Mouse (Mus musculus) midbrain, embryonic 11.5 days (tissue): ENCODE data around the gene Pradc1. TPM values are rescaled to one million over a fixed set of nuclear protein-coding genes. Genes with fewer than 3 reads are reported as not detected.

ENCODE experiments used
- ATAC-seq: fragments of 200-750 bp; cut with Nextera tagmentation; 2 replicates; pipeline ENCODE4 v1.8.0; 2017; ENCODE audit warnings: moderate TSS enrichment, moderate library complexity; ENCODE audit not compliant: low FRiP score
- DNase-seq: peaks from one replicate; pipeline ENCODE4 v3.0.0; 2015; ENCODE audit warnings: low spot score; ENCODE audit errors: missing footprints
- H3K27ac ChIP-seq: fragments of 300-500 bp; sonication (generic); 2 replicates; pipeline ENCODE4 v1.5.1; 2014; ENCODE audit warnings: low read depth, low read length
- H3K27me3 ChIP-seq: fragments of 300-500 bp; sonication (generic); 2 replicates; pipeline ENCODE4 v1.6.1; 2014; ENCODE audit warnings: mild to moderate bottlenecking, low read length, moderate library complexity, mixed read lengths; ENCODE audit not compliant: control insufficient read depth, insufficient read depth
- H3K36me3 ChIP-seq: fragments of 300-500 bp; sonication (generic); 2 replicates; pipeline ENCODE4 v1.6.1; 2014; ENCODE audit warnings: mild to moderate bottlenecking, low read length, moderate library complexity, mixed read lengths; ENCODE audit not compliant: control insufficient read depth, insufficient read depth
- H3K4me1 ChIP-seq: fragments of 300-500 bp; sonication (generic); 2 replicates; pipeline ENCODE4 v1.6.1; 2014; ENCODE audit warnings: low read length; ENCODE audit not compliant: control insufficient read depth, insufficient read depth
- H3K4me2 ChIP-seq: fragments of 300-500 bp; sonication (generic); 2 replicates; pipeline ENCODE4 v1.6.1; 2014; ENCODE audit warnings: mild to moderate bottlenecking, moderate library complexity
- H3K4me3 ChIP-seq: fragments of 300-500 bp; sonication (generic); 2 replicates; pipeline ENCODE4 v1.5.1; 2014; ENCODE audit warnings: low read depth, low read length
- H3K9ac ChIP-seq: fragments of 300-500 bp; sonication (generic); 2 replicates; pipeline ENCODE4 v1.6.1; 2014; ENCODE audit warnings: low read length
- H3K9me3 ChIP-seq: fragments of 300-500 bp; sonication (generic); 2 replicates; pipeline ENCODE4 v1.6.1; 2016; ENCODE audit warnings: low read length; ENCODE audit not compliant: control insufficient read depth
- WGBS: fragments of 180-500 bp; shearing (Covaris S2); extraction: QIAGEN DNeasy Blood & Tissue Kit; methylation state at CpG from one replicate; pipeline ENCODE4 v1.1.7; 2014; 5-methylcytosine and 5-hydroxymethylcytosine counted together
- polyA plus RNA-seq: library from polyadenylated mRNA; unstranded; fragments of >200 nt; fragmentation: Nextera tagmentation; extraction: Ambion mirVana; gene quantifications from 2 replicates; pipeline ENCODE4 v1.2.1, GENCODE M21; 2014

The Pradc1 gene
- polyA plus RNA-seq, 1 experiment from 2014 or later = 29.4 TPM

DNA sequence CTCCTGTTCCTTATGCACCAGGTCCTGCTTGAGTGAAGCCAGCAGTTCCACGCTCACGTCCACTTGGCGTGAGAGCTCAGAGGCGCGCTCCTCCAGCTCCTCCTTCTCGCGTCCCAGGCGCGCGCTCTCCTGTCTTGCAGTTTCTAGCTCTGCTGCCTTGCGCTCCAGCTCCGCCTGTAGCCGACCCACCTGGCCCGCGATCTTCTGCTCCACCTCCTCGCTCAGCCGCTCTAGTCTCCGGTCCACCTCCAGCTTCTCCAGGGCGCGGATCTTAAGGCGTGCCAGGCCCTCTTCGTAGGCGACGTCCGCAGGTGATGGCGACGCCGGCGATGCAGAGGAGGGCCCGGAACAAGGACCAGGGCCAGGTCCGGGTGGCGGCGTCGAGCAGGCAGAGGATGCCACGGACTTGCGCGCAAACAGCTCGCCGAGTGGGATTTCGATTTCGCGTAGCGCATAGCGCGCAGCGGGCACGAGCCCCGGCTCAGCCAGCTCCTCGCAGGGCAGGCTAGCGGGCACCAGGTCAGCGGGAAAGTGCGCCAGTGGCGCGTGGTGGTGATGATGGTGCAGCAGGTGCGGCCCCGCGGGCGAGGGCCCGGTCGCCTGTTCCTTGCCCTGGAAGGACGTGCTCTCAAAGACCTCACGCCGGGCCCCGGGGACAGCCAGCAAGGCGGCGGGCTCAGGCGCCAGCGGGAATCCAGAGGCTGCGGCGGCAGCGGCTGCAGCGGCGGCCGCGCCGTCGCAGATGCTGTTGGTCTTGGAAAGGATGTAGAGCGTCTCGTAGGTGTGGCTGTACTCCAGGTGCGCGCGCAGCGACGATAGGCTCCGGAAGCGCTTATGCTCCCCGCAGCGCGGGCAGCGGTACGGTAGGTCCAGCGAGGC is 32.3 kb upstream of the Pradc1 start:
- H3K9ac ChIP-seq = no peak overlapping the region; the same call in 1 of the 2 replicates
- no peak overlapping the region for H3K27ac ChIP-seq
- 3% methylated on average over 91 of the region's 92 CpGs for WGBS
- peaks cover 36% of the 10 kb centered on the region for H3K27me3 ChIP-seq
- H3K4me2 ChIP-seq = peak overlapping the region; percentile 43
- ATAC-seq (0 out of 2 replicates have a peak, but pooled peaks have one; percentile 24), DNase-seq (no peak)
- H3K9me3 ChIP-seq = no peaks in the 10 kb centered on the region
- H3K4me3 ChIP-seq = peak overlapping the region; percentile 26
- no peaks in the 10 kb centered on the region for H3K36me3 ChIP-seq
- peaks cover 12% of the 10 kb centered on the region; the same call in 1 of the 2 replicates for H3K4me1 ChIP-seq

- Histone ChIP-seq H3K4me2 (no peak overlapping the region), H3K27me3 (peaks cover 28% of the 10 kb centered on the region)
Measured at GRCm38 (mm10) chr6:85480685-85481084, 28.9 kb upstream of the Pradc1 start.

GRCm38 (mm10) chr6:85479979-85480378 is 28.2 kb upstream of the Pradc1 start:
- Histone ChIP-seq H3K4me1 (peaks cover 7% of the 10 kb centered on the region; the same call in 1 of the 2 replicates), H3K9me3 (no peaks in the 10 kb centered on the region), H3K36me3 (no peaks in the 10 kb centered on the region), H3K4me2 (no peak overlapping the region), H3K4me3 (no peak overlapping the region), H3K27ac (no peak overlapping the region), H3K27me3 (peaks cover 21% of the 10 kb centered on the region), H3K9ac (no peak overlapping the region)
- 88% methylated on average over 5 of the region's 5 CpGs for WGBS
- ATAC-seq (no peak), DNase-seq (no peak)

More at GRCm38 (mm10) chr6:85480685-85481084, 28.9 kb upstream of the Pradc1 start:
- H3K4me1 ChIP-seq = peaks cover 7% of the 10 kb centered on the region; the same call in 1 of the 2 replicates
- H3K27ac ChIP-seq = no peak overlapping the region
- H3K9me3 ChIP-seq = no peaks in the 10 kb centered on the region
- H3K36me3 ChIP-seq = no peaks in the 10 kb centered on the region
- DNase-seq = no peak
- WGBS = 76% methylated on average over 16 of the region's 16 CpGs
- no peak for ATAC-seq
- no peak overlapping the region for H3K4me3 ChIP-seq
- H3K9ac ChIP-seq = no peak overlapping the region

GRCm38 (mm10) chr6:85478416-85478815 is 26.6 kb upstream of the Pradc1 start:
- H3K27ac ChIP-seq = no peak overlapping the region
- no peak for DNase-seq
- 43% methylated on average over 14 of the region's 14 CpGs for WGBS
- no peak overlapping the region for H3K9ac ChIP-seq
- no peak for ATAC-seq
- no peak overlapping the region for H3K4me3 ChIP-seq
- no peaks in the 10 kb centered on the region for H3K9me3 ChIP-seq
- peaks cover 5% of the 10 kb centered on the region; the same call in 1 of the 2 replicates for H3K27me3 ChIP-seq
- no peaks in the 10 kb centered on the region for H3K4me1 ChIP-seq
- H3K36me3 ChIP-seq = no peaks in the 10 kb centered on the region
- H3K4me2 ChIP-seq = no peak overlapping the region

- 42% methylated on average over 10 of the region's 10 CpGs for WGBS
- no peak overlapping the region for H3K4me3 ChIP-seq
- no peak overlapping the region for H3K9ac ChIP-seq
- no peaks in the 10 kb centered on the region for H3K36me3 ChIP-seq
- ATAC-seq (peak; percentile 27; the same call in 1 of the 2 replicates), DNase-seq (peak; percentile 92)
- H3K27me3 ChIP-seq = no peaks in the 10 kb centered on the region; the same call in 1 of the 2 replicates
- no peaks in the 10 kb centered on the region for H3K9me3 ChIP-seq
- H3K4me2 ChIP-seq = no peak overlapping the region
- H3K27ac ChIP-seq = no peak overlapping the region
- H3K4me1 ChIP-seq = no peaks in the 10 kb centered on the region
Measured at GRCm38 (mm10) chr6:85477366-85477917, 25.7 kb upstream of the Pradc1 start.

- WGBS = 93% methylated on average over 3 of the region's 3 CpGs
Measured at GRCm38 (mm10) chr6:85475581-85475980, 23.8 kb upstream of the Pradc1 start.

DNA sequence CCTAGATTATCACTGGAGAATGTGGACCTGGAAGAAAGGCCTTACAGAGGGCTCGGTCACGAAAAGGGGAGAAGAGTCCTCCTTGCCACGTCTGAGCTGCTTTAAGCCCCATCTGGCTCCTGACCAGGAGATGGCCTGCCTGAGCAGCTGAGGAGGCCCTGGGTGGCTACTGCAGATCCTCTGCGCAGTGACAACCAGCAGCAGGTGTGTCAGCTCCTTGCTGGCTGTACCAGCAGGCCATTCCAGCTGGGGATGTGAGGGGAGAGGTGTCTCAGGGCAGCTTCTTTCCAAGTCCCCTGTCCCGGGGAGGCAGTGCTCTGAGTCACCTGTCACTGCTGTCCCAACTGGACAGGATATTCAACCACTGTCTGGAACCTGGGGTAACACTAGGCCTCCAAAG is 20.8 kb upstream of the Pradc1 start:
- no peaks in the 10 kb centered on the region for H3K27me3 ChIP-seq
- no peaks in the 10 kb centered on the region for H3K4me1 ChIP-seq
- DNase-seq (no peak), ATAC-seq (no peak)
- peaks cover 12% of the 10 kb centered on the region for H3K36me3 ChIP-seq
- H3K4me2 ChIP-seq = no peak overlapping the region
- H3K9me3 ChIP-seq = no peaks in the 10 kb centered on the region
- no peak overlapping the region for H3K9ac ChIP-seq
- WGBS = 52% methylated on average over 5 of the region's 5 CpGs
- H3K27ac ChIP-seq = no peak overlapping the region
- no peak overlapping the region for H3K4me3 ChIP-seq

More at GRCm38 (mm10) chr6:85475581-85475980, 23.8 kb upstream of the Pradc1 start:
- no peak overlapping the region for H3K4me3 ChIP-seq
- no peak overlapping the region for H3K4me2 ChIP-seq
- DNase-seq = no peak
- no peaks in the 10 kb centered on the region for H3K36me3 ChIP-seq
- H3K27ac ChIP-seq = no peak overlapping the region
- H3K9ac ChIP-seq = no peak overlapping the region
- no peaks in the 10 kb centered on the region for H3K27me3 ChIP-seq
- no peaks in the 10 kb centered on the region for H3K9me3 ChIP-seq
- no peak for ATAC-seq
- no peaks in the 10 kb centered on the region for H3K4me1 ChIP-seq

DNA sequence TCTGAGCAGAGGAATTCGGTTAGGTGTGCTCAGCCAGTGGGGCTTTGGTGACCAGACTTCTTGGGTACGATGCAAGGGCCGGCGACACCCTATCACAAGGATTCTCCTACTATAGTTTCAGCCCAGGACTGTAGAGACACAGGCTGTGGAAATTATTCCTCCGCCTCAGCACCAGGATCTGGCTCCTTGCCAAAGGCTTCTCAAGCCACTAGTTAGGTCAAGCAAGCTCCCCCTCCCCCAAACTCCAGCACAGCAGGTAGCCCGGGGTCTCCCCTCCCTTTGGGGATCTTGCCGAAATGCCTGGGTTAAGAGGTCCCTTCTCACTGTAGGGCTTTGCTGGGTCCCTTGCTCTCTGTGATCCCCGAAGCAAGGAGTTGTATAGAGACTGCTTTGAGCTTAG is 20.2 kb upstream of the Pradc1 start:
- WGBS = 70% methylated on average over 8 of the region's 8 CpGs
- Histone ChIP-seq H3K36me3 (peaks cover 17% of the 10 kb centered on the region), H3K4me3 (no peak overlapping the region), H3K27me3 (no peaks in the 10 kb centered on the region), H3K9me3 (no peaks in the 10 kb centered on the region), H3K4me2 (no peak overlapping the region), H3K27ac (no peak overlapping the region), H3K4me1 (no peaks in the 10 kb centered on the region), H3K9ac (no peak overlapping the region)
- DNase-seq = no peak
- ATAC-seq = no peak
